Mouse (Mus musculus): ENCODE results near the gene Zdhhc4.

Gene Zdhhc4

GRCm38 (mm10) chr5:143328690-143329495, at the start of gene Zdhhc4:
Gene Zdhhc4, minus strand, starts transcription at chr5:143329256.
- DNase-seq = peak; percentile 80 to 91

- DNase-seq = no peak
Measured at GRCm38 (mm10) chr5:143376156-143376555, 47.1 kb upstream of the Zdhhc4 start.

GRCm38 (mm10) chr5:143375242-143375641, 46.2 kb upstream of the Zdhhc4 start:
- peak in 1 of 2 experiments; percentile 53 for DNase-seq

- no peak for DNase-seq
Measured at GRCm38 (mm10) chr5:143372818-143373217, 43.8 kb upstream of the Zdhhc4 start.

- DNase-seq = no peak
Measured at GRCm38 (mm10) chr5:143371146-143371510, 42.1 kb upstream of the Zdhhc4 start.

- DNase-seq = no peak
Measured at GRCm38 (mm10) chr5:143370416-143371145, 41.5 kb upstream of the Zdhhc4 start.

GRCm38 (mm10) chr5:143369611-143370255, 40.7 kb upstream of the Zdhhc4 start:
- DNase-seq = no peak

GRCm38 (mm10) chr5:143367931-143368330, 38.9 kb upstream of the Zdhhc4 start:
- no peak for DNase-seq

GRCm38 (mm10) chr5:143363678-143364615, 34.9 kb upstream of the Zdhhc4 start:
- no peak for DNase-seq

- no peak for DNase-seq
Measured at GRCm38 (mm10) chr5:143361428-143361827, 32.4 kb upstream of the Zdhhc4 start.

- no peak for DNase-seq
Measured at GRCm38 (mm10) chr5:143360000-143360399, 30.9 kb upstream of the Zdhhc4 start.

GRCm38 (mm10) chr5:143359263-143359662, 30.2 kb upstream of the Zdhhc4 start:
- no peak for DNase-seq

- DNase-seq = no peak
Measured at GRCm38 (mm10) chr5:143357564-143357963, 28.5 kb upstream of the Zdhhc4 start.

GRCm38 (mm10) chr5:143356686-143357388, 27.8 kb upstream of the Zdhhc4 start, which contains the start of gene Grid2ip:
Gene Grid2ip, plus strand, starts transcription at chr5:143357338.
- no peak for DNase-seq

- DNase-seq = no peak
Measured at GRCm38 (mm10) chr5:143356017-143356416, 27.0 kb upstream of the Zdhhc4 start.

- no peak for DNase-seq
Measured at GRCm38 (mm10) chr5:143346367-143346766, 17.3 kb upstream of the Zdhhc4 start.

- DNase-seq = no peak
Measured at GRCm38 (mm10) chr5:143339603-143340002, 10.5 kb upstream of the Zdhhc4 start.

- no peak for DNase-seq
Measured at GRCm38 (mm10) chr5:143336559-143336958, 7.5 kb upstream of the Zdhhc4 start.

GRCm38 (mm10) chr5:143335089-143335460, 6.0 kb upstream of the Zdhhc4 start:
- no peak for DNase-seq

GRCm38 (mm10) chr5:143334418-143335088, 5.5 kb upstream of the Zdhhc4 start:
- DNase-seq = no peak

- DNase-seq = peak in 1 of 2 experiments; percentile 73
Measured at GRCm38 (mm10) chr5:143333872-143334271, 4.8 kb upstream of the Zdhhc4 start.

Measured in spleen, adult 18-20 months (tissue).